Mouse (Mus musculus) leukemia stem cell, adult 10-12 weeks (primary cell): Measurements from ENCODE around the gene Fam117a. TPM values are rescaled to one million over a fixed set of nuclear protein-coding genes. Genes with fewer than 3 reads are reported as not detected.

Experiments
- polyA plus RNA-seq: library from polyadenylated mRNA; stranded (reverse); fragments of >175 nt; gene quantifications from 2 replicates; pipeline ENCODE4 v1.2.3, GENCODE M21; 2012; ENCODE audit warnings: low replicate concordance

Fam117a gene
- 359 and 506 TPM in 2 replicates for polyA plus RNA-seq

GRCm38 (mm10) chr11:95336568-95337128, at the start of gene Fam117a:
Gene Fam117a (plus strand): TSS chr11:95337018.

GRCm38 (mm10) chr11:95310007-95310647, 26.7 kb upstream of the Fam117a start, which contains the start of gene Kat7:
Gene Kat7 (minus strand): TSS chr11:95310246.

GRCm38 (mm10) chr11:95384319-95384972, 47.6 kb downstream of the Fam117a start, which contains the start of gene Slc35b1:
Gene Slc35b1 (plus strand): TSS chr11:95384692.

GRCm38 (mm10) chr11:95413641-95414535, 77.1 kb downstream of the Fam117a start, which contains the start of gene Spop:
Gene Spop (plus strand): TSS chr11:95414080.

Other genes starting within 250 kb of the Fam117a start
- not detected in 2 replicates for gene Dlx3, start 216.9 kb upstream of the Fam117a start, polyA plus RNA-seq
- gene Dlx4, start 190.8 kb upstream of the Fam117a start, polyA plus RNA-seq: 0.07 TPM in 1 of 2 replicates, not detected in the other
- 0.18 TPM in 1 of 2 replicates, not detected in the other for gene Tac4, start 75.5 kb upstream of the Fam117a start, polyA plus RNA-seq
- 13.4 and 13.6 TPM in 2 replicates for gene Kat7, start 26.8 kb upstream of the Fam117a start, polyA plus RNA-seq
- gene Slc35b1, start 47.7 kb downstream of the Fam117a start, polyA plus RNA-seq: 11.3 and 25.3 TPM in 2 replicates
- gene Spop, start 77.1 kb downstream of the Fam117a start, polyA plus RNA-seq: 16.1 and 21.7 TPM in 2 replicates
- gene Nxph3, start 177.6 kb downstream of the Fam117a start, polyA plus RNA-seq: 0.08 TPM in 1 of 2 replicates, not detected in the other